Mouse (Mus musculus): ENCODE measurements around the gene Ggt6. TPM values are rescaled to one million over a fixed set of nuclear protein-coding genes. Genes with fewer than 3 reads are reported as not detected.

The Ggt6 gene
- 2.9 and 7.0 TPM in 2 replicates for polyA plus RNA-seq (2012; rRNA removed)

- no peak for TF ChIP-seq POLR2A (IDR thresholded peaks at IDR 0.05; ENCODE audit: borderline replicate concordance, extremely low read depth, low read depth, low read length)
- no peak for TF ChIP-seq CTCF (IDR thresholded peaks at IDR 0.05; ENCODE audit: insufficient read depth, low read length)
- no peaks in the 10 kb centered on the region for H3K4me1 ChIP-seq (ENCODE audit: control insufficient read depth, insufficient read depth, low read length)
- DNase-seq, result no peak
- H3K4me3 ChIP-seq (replicated peaks; ENCODE audit: extremely low read depth, low read depth, low read length), result no peak within 1 kb of the TSS
- WGBS, result 59% methylated on average over 11 of the region's 11 CpGs
Measured at GRCm38 (mm10) chr11:72434963-72435693, at the start of gene Ggt6. Gene Ggt6, plus strand, starts transcription at chr11:72435526.

DNA sequence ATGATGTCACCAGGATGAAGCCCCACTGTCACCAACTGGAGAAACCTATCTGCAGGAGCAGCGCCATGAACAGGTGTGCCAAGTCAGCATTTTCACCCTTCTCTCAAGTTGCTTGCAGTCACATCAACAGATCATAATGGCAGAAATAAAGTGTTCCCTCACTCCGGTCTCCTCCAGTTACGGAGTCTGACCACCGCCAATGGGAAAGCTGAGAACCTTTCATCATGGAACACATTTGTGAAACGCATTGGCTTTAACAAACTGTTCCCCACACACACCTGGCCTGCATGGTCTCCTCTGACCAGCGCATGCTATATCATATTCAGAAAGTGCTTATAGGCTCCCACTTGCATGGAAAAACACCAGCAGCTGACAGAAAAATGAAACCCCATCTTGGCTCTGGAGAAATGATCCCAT is 47.2 kb upstream of the Ggt6 start:
- DNase-seq, result no peak
- TF ChIP-seq CTCF (IDR thresholded peaks at IDR 0.05; ENCODE audit: insufficient read depth, low read length) (no peak), POLR2A (IDR thresholded peaks at IDR 0.05; ENCODE audit: borderline replicate concordance, extremely low read depth, low read depth, low read length) (no peak)
- no peak overlapping the region for H3K4me3 ChIP-seq (replicated peaks; ENCODE audit: extremely low read depth, low read depth, low read length)
- 94% methylated on average over 6 of the region's 6 CpGs for WGBS
- H3K4me1 ChIP-seq (ENCODE audit: control insufficient read depth, insufficient read depth, low read length), result no peaks in the 10 kb centered on the region

- 70% methylated on average over 7 of the region's 7 CpGs for WGBS
- no peak for TF ChIP-seq POLR2A (IDR thresholded peaks at IDR 0.05; ENCODE audit: borderline replicate concordance, extremely low read depth, low read depth, low read length)
- TF ChIP-seq CTCF (IDR thresholded peaks at IDR 0.05; ENCODE audit: insufficient read depth, low read length), result no peak
- DNase-seq, result no peak
- Histone ChIP-seq H3K4me3 (replicated peaks; ENCODE audit: extremely low read depth, low read depth, low read length) (no peak overlapping the region), H3K4me1 (ENCODE audit: control insufficient read depth, insufficient read depth, low read length) (no peaks in the 10 kb centered on the region)
Measured at GRCm38 (mm10) chr11:72389407-72390142, 45.8 kb upstream of the Ggt6 start.

- 89% methylated on average over 13 of the region's 13 CpGs for WGBS
Measured at GRCm38 (mm10) chr11:72391181-72391580, 44.1 kb upstream of the Ggt6 start.

GRCm38 (mm10) chr11:72393243-72393642 is 42.1 kb upstream of the Ggt6 start:
- Histone ChIP-seq H3K4me1 (ENCODE audit: control insufficient read depth, insufficient read depth, low read length) (peaks cover 4% of the 10 kb centered on the region; the same call in 1 of the 2 replicates), H3K4me3 (replicated peaks; ENCODE audit: extremely low read depth, low read depth, low read length) (no peak overlapping the region)
- 76% methylated on average over 3 of the region's 3 CpGs for WGBS
- no peak for DNase-seq
- TF ChIP-seq CTCF (IDR thresholded peaks at IDR 0.05; ENCODE audit: insufficient read depth, low read length) (no peak), POLR2A (IDR thresholded peaks at IDR 0.05; ENCODE audit: borderline replicate concordance, extremely low read depth, low read depth, low read length) (no peak)

More at GRCm38 (mm10) chr11:72391181-72391580, 44.1 kb upstream of the Ggt6 start:
- Histone ChIP-seq H3K4me1 (ENCODE audit: control insufficient read depth, insufficient read depth, low read length) (no peaks in the 10 kb centered on the region), H3K4me3 (replicated peaks; ENCODE audit: extremely low read depth, low read depth, low read length) (no peak overlapping the region)
- no peak for DNase-seq
- TF ChIP-seq CTCF (IDR thresholded peaks at IDR 0.05; ENCODE audit: insufficient read depth, low read length), result no peak
- TF ChIP-seq POLR2A (IDR thresholded peaks at IDR 0.05; ENCODE audit: borderline replicate concordance, extremely low read depth, low read depth, low read length), result no peak

GRCm38 (mm10) chr11:72393669-72394068 is 41.7 kb upstream of the Ggt6 start:
- Histone ChIP-seq H3K4me1 (ENCODE audit: control insufficient read depth, insufficient read depth, low read length) (peaks cover 4% of the 10 kb centered on the region; the same call in 1 of the 2 replicates), H3K4me3 (replicated peaks; ENCODE audit: extremely low read depth, low read depth, low read length) (no peak overlapping the region)
- WGBS, result 54% methylated on average over 5 of the region's 5 CpGs
- no peak for TF ChIP-seq POLR2A (IDR thresholded peaks at IDR 0.05; ENCODE audit: borderline replicate concordance, extremely low read depth, low read depth, low read length)
- no peak for TF ChIP-seq CTCF (IDR thresholded peaks at IDR 0.05; ENCODE audit: insufficient read depth, low read length)
- DNase-seq, result no peak

DNA sequence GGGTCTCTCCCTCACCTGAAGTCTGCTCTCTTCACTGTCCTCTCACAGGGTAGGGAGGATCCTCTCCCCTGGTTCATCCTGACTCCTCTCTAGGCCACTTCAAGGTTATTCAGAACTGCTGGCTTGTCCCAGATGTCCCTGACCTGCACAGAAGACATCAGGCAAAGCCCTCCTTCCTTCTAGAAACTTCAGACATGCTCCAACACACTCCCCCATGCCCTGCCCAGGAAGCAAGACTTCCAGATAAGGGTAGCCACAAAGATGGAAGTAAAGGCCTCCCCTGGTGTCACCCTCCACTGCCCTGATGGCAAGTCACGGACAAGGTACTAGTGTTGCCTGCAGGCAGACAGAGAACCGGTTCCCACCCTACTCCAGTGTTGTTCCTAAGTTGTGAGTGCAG is 40.6 kb upstream of the Ggt6 start:
- DNase-seq, result no peak
- Histone ChIP-seq H3K4me3 (replicated peaks; ENCODE audit: extremely low read depth, low read depth, low read length) (no peak overlapping the region), H3K4me1 (ENCODE audit: control insufficient read depth, insufficient read depth, low read length) (peaks cover 4% of the 10 kb centered on the region; the same call in 1 of the 2 replicates)
- WGBS, result 74% methylated on average over 2 of the region's 2 CpGs
- no peak for TF ChIP-seq POLR2A (IDR thresholded peaks at IDR 0.05; ENCODE audit: borderline replicate concordance, extremely low read depth, low read depth, low read length)
- TF ChIP-seq CTCF (IDR thresholded peaks at IDR 0.05; ENCODE audit: insufficient read depth, low read length), result no peak

DNA sequence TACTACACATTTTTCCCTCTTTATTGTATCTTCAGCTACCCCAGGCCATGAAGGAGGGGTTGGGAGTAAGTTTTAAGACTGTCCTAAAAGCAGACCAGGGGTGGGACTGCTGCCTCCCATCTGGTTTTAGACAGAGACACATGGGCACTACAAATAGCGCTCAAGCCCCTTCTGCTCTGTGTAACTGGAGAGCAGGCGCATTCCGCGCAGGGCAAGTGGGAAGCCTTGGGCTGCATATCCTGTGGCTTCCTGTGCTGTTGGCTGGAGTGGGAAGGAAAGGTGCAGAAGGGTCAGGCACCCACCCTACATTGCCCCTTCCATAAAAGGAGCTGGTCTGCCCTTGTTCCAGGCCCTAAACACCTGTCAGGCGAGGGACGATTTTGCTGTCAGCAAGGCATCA is 39.7 kb upstream of the Ggt6 start:
- TF ChIP-seq CTCF (IDR thresholded peaks at IDR 0.05; ENCODE audit: insufficient read depth, low read length), result no peak
- TF ChIP-seq POLR2A (IDR thresholded peaks at IDR 0.05; ENCODE audit: borderline replicate concordance, extremely low read depth, low read depth, low read length), result no peak
- H3K4me3 ChIP-seq (replicated peaks; ENCODE audit: extremely low read depth, low read depth, low read length), result no peak overlapping the region
- H3K4me1 ChIP-seq (ENCODE audit: control insufficient read depth, insufficient read depth, low read length), result peaks cover 4% of the 10 kb centered on the region; the same call in 1 of the 2 replicates
- WGBS, result 69% methylated on average over 6 of the region's 6 CpGs
- DNase-seq, result no peak

DNA sequence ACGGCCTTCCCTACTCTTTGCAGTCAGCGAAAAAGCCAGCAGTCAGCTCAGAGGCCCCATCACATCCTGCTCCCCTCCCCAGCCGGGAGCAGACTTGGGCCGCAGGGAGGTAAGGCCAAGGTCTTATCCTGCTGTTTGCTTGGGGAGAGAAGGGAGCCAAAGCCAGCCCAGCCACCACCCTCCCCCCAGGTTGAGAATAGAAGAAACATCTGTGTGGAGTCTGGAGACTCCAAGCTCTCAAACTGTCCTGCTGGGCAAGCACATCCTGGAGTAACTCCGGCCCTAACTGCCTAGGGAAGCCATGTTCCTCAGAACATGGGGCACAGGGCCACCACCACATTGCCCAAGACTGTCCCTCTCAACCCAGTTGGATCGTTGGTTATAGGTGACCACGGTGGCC is 38.7 kb upstream of the Ggt6 start:
- DNase-seq, result no peak
- TF ChIP-seq POLR2A (IDR thresholded peaks at IDR 0.05; ENCODE audit: borderline replicate concordance, extremely low read depth, low read depth, low read length) (no peak), CTCF (IDR thresholded peaks at IDR 0.05; ENCODE audit: insufficient read depth, low read length) (no peak)
- 54% methylated on average over 7 of the region's 7 CpGs for WGBS
- no peak overlapping the region for H3K4me3 ChIP-seq (replicated peaks; ENCODE audit: extremely low read depth, low read depth, low read length)
- peaks cover 4% of the 10 kb centered on the region; the same call in 1 of the 2 replicates for H3K4me1 ChIP-seq (ENCODE audit: control insufficient read depth, insufficient read depth, low read length)
